Mouse (Mus musculus): Measurements from ENCODE around the gene Gfm1.

DNA sequence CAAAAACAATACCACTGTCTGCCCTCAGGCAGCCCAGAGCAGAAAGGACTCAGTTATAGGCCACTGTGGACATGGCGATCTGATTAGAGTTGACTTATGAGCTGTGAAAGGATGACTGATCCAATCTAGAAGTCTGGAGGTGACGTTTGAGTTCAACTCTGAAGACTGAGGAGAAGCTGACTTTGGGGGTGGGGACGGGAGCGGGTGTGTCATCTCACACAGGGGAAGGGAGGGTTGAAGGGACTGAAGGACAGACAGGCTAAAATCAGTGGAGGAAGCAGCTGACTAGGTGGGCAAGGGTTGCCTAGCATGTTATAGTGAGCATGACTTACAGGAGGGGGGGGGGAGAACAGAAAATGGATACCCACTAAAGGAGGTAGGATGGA is 69.5 kb downstream of the Gfm1 start:
- TF ChIP-seq POLR2A (IDR thresholded peaks at IDR 0.05; ENCODE audit: control insufficient read depth, extremely low read depth, insufficient read depth, low read length, poor library complexity) (no peak), CTCF (IDR thresholded peaks at IDR 0.05; ENCODE audit: borderline replicate concordance, control insufficient read depth, extremely low read depth, insufficient read depth, low read length, poor library complexity) (no peak)
